Mouse (Mus musculus) lung, adult 18-20 months (tissue): Measurements from ENCODE around the gene Tmem238l.

Source experiments
- DNase-seq, 2 experiments: peaks; one replicate each; pipeline ENCODE4 v3.0.0; 2022; ENCODE audit warnings: mixed read lengths in 2 of 2

Tmem238l gene

GRCm38 (mm10) chr11:66981336-66982115 is 25.1 kb downstream of the Tmem238l start:
- DNase-seq = no peak

DNA sequence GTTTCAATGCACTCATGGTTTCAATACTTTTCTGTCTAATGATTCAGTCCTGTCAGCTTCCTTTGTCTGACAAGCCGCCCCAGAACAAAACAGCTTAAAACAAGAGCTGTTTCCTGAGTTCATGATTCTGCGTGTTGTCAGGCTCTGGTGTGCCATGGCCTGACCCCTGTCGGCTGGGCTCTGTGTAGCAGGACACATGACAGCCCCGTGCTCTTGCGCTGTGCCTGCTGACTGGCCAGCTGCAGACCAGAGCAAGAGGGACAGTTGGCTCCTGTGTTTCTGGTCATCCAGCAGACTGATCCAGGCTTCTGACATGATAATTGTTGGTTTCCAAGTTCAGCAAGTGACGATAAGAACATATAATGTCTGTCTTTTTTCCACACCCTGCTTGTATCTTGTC is 26.4 kb downstream of the Tmem238l start:
- DNase-seq = peak; percentile 35 to 42

GRCm38 (mm10) chr11:66983422-66984164 is 27.2 kb downstream of the Tmem238l start:
- peak; percentile 35 to 52 for DNase-seq

DNA sequence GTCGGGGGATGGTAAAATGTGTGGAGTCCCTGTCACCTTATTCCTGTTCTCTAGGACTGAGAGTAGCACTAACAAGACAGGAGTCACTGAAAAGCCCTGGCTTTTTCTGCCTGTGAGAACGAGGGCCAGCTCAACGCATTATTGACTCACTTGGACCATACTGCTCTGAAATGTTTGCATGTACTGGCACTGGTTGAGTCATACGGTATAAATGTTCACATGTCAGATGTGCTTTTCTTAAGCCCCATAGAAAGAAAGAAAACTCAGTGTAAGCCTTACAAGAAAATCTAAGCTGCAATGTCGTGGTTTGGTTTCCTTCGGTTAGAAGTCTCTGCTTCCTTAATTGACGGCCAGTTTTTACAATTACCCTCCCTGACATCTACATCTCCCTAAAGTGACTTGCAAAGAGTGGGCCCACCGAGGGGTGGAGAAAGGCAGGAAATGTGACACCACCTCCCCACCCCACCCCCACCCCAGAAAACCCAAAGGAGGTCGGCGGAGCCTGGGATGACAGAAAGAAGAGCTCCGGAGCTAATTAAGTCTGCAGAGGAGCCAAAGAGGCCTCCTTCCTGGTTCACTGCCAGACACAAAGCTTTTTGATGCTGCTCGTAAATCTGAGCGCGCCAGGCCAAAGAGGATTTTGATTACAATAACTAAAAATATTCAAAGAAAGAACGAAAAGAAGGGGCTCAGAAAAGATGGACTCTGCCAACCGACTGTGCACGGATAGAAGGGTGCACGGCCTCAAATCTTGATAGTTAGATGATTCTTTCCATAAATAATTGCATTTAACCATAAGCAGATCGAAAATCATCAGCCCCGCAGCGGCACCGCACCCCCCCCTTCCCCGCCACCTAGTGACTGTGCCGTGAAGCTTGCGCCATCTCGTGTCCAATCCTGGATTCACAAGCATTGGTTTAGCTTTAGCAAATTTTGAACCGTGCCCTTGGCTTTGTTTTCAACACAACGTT is 28.0 kb downstream of the Tmem238l start:
- peak; percentile 70 to 74 for DNase-seq

DNA sequence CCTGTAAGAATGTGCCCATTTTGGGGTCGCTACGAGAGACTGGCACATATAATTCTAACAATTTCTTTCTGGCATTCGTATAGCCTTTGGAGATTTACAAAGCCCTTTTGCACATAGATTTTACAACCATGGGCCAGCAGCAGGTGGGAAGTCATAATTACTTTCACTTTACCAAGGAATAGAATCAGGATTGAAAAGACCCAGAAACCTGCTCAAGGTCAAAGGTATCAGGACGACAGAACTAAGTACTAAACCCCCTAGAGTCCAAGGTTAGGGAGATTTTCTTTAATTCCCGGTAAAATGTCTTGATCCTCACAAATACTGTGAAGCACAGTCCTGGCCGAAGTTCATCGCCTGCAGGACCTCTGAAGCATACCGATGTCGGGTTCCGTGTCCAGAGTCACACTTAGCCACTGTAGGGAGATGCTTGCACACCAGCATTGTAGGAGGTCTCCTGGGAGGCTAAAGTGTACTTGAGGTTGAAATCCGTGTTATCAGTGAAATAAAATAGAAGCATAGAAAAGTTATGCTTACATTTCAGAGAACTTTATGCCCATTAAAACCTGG is 28.8 kb downstream of the Tmem238l start:
- DNase-seq = no peak

DNA sequence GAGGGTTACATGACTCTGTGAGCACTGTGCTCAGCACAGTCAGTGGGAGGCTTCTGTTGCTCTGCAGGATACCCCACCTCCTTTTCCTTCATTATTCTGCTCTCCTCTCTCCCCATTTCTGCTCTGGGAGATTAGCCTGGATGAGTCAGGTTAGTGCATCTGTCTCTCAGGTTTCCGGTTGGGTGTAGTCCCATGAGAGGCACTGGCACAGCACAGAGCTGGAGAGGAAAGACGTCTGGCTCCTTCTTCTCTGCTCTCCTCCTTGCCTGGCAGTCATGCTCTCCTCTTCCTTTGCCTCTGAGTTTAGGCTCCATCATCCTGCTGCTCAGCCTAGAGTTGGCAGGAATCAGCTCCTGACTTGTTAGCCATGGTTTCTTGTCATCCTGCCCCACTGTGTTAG is 35.7 kb downstream of the Tmem238l start:
- no peak for DNase-seq

- no peak for DNase-seq
Measured at GRCm38 (mm10) chr11:66993674-66994073, 37.2 kb downstream of the Tmem238l start.

DNA sequence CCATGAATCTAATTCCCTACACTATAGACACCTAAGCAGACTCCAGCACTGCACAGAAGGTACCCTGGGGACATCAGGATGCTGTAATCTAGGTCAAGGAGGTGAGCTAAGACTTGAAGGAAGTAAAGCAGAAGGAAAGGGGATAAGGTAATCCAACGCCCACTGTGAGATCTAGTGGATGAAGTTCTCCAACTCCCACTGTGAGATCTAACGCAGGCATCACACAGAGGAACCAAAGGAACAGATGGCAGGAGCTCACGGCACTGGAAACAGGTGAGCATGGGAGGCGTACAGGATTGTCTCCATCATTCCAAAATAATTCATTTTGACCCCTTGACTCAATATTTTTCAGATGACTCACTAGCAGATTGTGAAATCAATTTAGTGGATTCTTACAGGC is 40.0 kb downstream of the Tmem238l start:
- DNase-seq = no peak

DNA sequence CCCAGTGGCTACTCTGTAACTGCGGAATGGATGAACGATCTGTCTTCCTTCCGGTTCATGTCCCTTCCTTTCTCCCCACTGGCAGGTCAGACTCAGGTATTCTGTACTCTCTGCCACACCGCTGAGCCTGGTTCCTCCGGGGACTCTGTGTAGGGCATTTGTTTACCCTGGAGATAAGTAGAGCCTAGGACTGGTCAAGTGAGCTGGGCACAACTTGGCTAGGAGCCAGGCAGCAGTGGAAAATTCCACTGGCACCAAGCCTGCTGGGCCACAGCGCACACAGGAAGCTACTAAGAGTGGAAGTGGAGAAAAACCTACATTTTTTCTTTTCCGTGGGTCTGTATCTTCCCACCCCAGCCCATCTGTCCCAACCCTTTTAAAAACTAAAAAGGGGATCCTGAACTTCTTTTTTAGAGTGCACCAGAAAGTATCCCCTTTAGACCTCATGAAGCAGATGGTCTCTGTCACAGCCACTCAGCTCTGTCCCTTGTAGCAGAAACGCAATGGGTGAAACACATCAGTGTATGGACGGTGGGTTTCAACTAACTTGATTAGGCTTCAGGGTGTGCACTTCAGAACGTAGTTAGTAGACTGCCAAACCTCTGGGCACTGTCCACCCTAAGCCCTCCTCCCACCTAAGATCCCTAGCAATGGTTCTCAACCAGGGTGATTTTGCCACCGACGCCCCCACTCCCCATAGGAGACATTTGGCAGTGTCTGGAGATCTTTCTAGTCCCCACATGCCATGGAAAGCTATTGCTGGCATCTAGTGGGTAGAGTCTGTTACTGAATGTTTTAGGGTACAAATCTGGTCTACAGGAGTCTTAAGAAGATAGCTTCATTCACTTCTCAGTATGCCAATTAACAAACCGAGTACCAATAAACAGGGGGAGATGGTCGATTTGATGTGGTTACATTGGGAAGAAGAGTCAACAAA is 42.3 kb downstream of the Tmem238l start:
- DNase-seq = peak; percentile 90 to 92

DNA sequence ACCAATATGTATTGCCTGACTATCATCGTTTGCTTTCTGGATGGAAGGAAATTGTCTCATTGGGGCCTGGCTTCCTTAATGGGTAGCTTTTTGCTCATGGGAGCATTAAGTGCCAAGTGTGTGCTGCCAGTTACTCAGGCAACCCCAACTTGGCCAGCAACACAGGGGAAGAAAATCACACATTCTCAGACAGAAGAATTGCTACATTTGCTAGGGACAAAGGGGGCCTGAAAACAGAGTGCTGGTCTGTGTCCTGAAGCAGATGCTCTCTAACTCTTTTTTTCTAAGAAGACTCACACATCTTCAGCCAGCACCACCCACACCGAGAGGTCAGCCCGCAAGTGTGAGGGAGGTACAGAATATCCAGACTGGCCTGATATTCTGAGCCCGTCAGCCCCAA is 44.2 kb downstream of the Tmem238l start:
- DNase-seq = no peak

DNA sequence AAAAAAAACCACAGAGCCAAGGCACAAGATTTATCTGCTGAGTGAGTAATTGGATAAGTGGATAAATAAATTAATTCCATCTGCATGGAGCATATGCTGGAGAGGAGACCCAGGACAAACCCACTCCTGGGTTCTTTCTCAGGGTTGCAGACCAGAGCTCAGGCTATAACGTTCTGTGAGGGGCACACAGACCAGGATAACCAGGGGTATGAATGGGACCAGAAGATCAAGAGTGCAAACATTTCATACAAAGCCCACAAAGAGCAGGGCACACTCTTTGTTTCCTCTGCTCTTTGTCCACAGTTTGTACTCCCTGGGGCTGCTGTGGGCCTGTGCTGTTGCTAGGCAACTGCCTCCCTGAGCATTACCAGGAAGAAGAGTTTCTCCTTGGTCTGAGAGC is 45.3 kb downstream of the Tmem238l start:
- DNase-seq = no peak

DNA sequence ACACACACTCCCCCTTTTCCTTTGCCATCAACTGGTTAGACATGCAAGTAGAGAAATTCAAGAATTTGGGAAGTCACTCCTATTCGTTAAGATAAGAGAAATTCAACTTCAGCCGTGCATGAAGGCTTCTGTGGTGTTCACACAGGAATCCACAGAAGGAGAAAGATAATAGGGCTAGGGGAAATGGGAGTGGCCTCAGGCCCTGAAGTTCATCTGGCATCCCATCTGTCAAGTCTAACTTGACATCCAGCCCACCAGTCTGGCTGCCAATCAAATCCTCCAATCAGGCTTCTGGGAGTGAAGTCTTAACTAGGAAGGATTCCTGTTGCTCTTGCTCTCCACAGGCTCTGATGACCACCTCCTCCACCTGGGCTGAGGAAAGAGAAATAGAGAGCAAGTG is 46.5 kb downstream of the Tmem238l start:
- no peak for DNase-seq

DNA sequence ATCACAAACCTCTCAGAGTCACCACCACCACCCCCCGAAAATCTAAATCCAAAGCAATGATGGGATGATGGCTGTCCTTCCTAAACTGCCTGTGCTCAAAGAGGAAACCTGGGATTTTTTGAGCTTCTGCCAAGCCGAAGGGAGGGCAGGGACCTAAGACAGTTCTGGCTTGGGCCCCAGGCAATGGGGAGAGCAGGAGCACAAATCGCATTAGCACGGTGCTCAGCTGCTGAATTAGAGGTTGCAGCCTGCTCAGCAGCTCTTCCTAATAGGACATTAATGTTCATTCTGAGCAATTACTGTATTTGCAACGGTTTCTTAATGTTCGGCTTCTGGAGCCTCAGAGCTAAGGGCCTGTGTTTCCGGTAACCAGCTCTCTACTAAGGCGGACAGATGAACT is 51.5 kb downstream of the Tmem238l start:
- DNase-seq = no peak

- DNase-seq = no peak
Measured at GRCm38 (mm10) chr11:67008528-67008927, 52.1 kb downstream of the Tmem238l start.

- no peak for DNase-seq
Measured at GRCm38 (mm10) chr11:67010430-67010829, 54.0 kb downstream of the Tmem238l start.

GRCm38 (mm10) chr11:67011635-67012034 is 55.2 kb downstream of the Tmem238l start:
- no peak for DNase-seq
